Mouse (Mus musculus) T-helper 17 cell (primary cell): ENCODE data around the gene Rbm38.

ENCODE experiments used
- in situ Hi-C, 2 experiments: fragments of 300-600 bp; cut with MboI, MseI; formaldehyde crosslinking; loops; 1 replicate in 1 of 2; 2 replicates in 1 of 2; pipeline ENCODE4 v1.15.1; 2025; ENCODE audit warnings: high pct_unique_total_duplicates in 2 of 2

Gene Rbm38

GRCm38 (mm10) chr2:173011440-173011839 lies 8.9 kb upstream of the Rbm38 start:
- in situ Hi-C loops, result loop anchor here in 1 of 2 experiments (25.0 kb wide), 1 partner anchor 624 kb away; the partner anchor contains the start of gene Cass4

GRCm38 (mm10) chr2:173014741-173015287 lies 5.5 kb upstream of the Rbm38 start:
- in situ Hi-C loops, result loop anchor here in 1 of 2 experiments (25.0 kb wide), 1 partner anchor 628 kb away; the partner anchor contains the start of gene Cass4

- in situ Hi-C loops, result loop anchor here in 1 of 2 experiments (25.0 kb wide), 1 partner anchor 631 kb away; the partner anchor contains the start of gene Cass4
These were observed 2.4 kb upstream of the Rbm38 start for GRCm38 (mm10) chr2:173017940-173018339.

GRCm38 (mm10) chr2:173018618-173019017 lies 1.7 kb upstream of the Rbm38 start:
- in situ Hi-C loops, result loop anchor here in 1 of 2 experiments (25.0 kb wide), 1 partner anchor 631 kb away; the partner anchor contains the start of gene Cass4

GRCm38 (mm10) chr2:173019322-173019721 lies 976 bp upstream of the Rbm38 start:
- in situ Hi-C loops, result loop anchor here in 1 of 2 experiments (25.0 kb wide), 1 partner anchor 632 kb away; the partner anchor contains the start of gene Cass4

- in situ Hi-C loops, result loop anchor here in 1 of 2 experiments (25.0 kb wide), 1 partner anchor 632 kb away; the partner anchor contains the start of gene Cass4
These were observed 508 bp upstream of the Rbm38 start for GRCm38 (mm10) chr2:173019790-173020189.

- in situ Hi-C loops, result loop anchor here in 1 of 2 experiments (25.0 kb wide), 1 partner anchor 634 kb away; the partner anchor contains the start of gene Cass4
These were observed 1.3 kb downstream of the Rbm38 start for GRCm38 (mm10) chr2:173021633-173022055.

- in situ Hi-C loops, result loop anchor here in 1 of 2 experiments (25.0 kb wide), 1 partner anchor 635 kb away; the partner anchor contains the start of gene Cass4
These were observed 1.9 kb downstream of the Rbm38 start for GRCm38 (mm10) chr2:173022056-173022681.

- in situ Hi-C loops, result loop anchor here in 1 of 2 experiments (25.0 kb wide), 1 partner anchor 636 kb away; the partner anchor contains the start of gene Cass4
These were observed 2.5 kb downstream of the Rbm38 start for GRCm38 (mm10) chr2:173022813-173023212.

- in situ Hi-C loops, result loop anchor here in 1 of 2 experiments (25.0 kb wide), 1 partner anchor 636 kb away; the partner anchor contains the start of gene Cass4
These were observed 3.1 kb downstream of the Rbm38 start for GRCm38 (mm10) chr2:173023371-173023851.

GRCm38 (mm10) chr2:173023966-173024365 lies 3.7 kb downstream of the Rbm38 start:
- in situ Hi-C loops, result loop anchor here in 1 of 2 experiments (25.0 kb wide), 1 partner anchor 637 kb away; the partner anchor contains the start of gene Cass4

GRCm38 (mm10) chr2:173024392-173024791 lies 4.1 kb downstream of the Rbm38 start:
- in situ Hi-C loops, result loop anchor here in 1 of 2 experiments (25.0 kb wide), 1 partner anchor 637 kb away; the partner anchor contains the start of gene Cass4

- in situ Hi-C loops, result loop anchor here in 1 of 2 experiments (25.0 kb wide), 1 partner anchor 638 kb away; the partner anchor contains the start of gene Cass4
These were observed 4.6 kb downstream of the Rbm38 start for GRCm38 (mm10) chr2:173024938-173025337.

GRCm38 (mm10) chr2:173026286-173026685 lies 6.0 kb downstream of the Rbm38 start:
- in situ Hi-C loops, result no loop called here

GRCm38 (mm10) chr2:173026688-173027131 lies 6.4 kb downstream of the Rbm38 start:
- in situ Hi-C loops, result no loop called here

GRCm38 (mm10) chr2:173027169-173027823 lies 7.0 kb downstream of the Rbm38 start:
- in situ Hi-C loops, result no loop called here

- in situ Hi-C loops, result no loop called here
These were observed 7.7 kb downstream of the Rbm38 start for GRCm38 (mm10) chr2:173027824-173028495.

GRCm38 (mm10) chr2:173028508-173029031 lies 8.3 kb downstream of the Rbm38 start:
- in situ Hi-C loops, result no loop called here

- in situ Hi-C loops, result no loop called here
These were observed 10.5 kb downstream of the Rbm38 start for GRCm38 (mm10) chr2:173030591-173031338.

- in situ Hi-C loops, result no loop called here
These were observed 13.2 kb downstream of the Rbm38 start for GRCm38 (mm10) chr2:173033531-173033930.
